Mouse (Mus musculus) effector memory CD4-positive, alpha-beta T cell, adult 7 months (primary cell): ENCODE results near the gene Olfr1168. TPM values are rescaled to one million over a fixed set of nuclear protein-coding genes. Genes with fewer than 3 reads are reported as not detected.

Experiments used
- polyA plus RNA-seq: library from polyadenylated mRNA; unstranded; fragments of 100-300 nt; shearing (Covaris generic); gene quantifications from one replicate; pipeline ENCODE4 v1.2.1, GENCODE M21; 2017

Olfr1168 gene
- polyA plus RNA-seq, result not detected

DNA sequence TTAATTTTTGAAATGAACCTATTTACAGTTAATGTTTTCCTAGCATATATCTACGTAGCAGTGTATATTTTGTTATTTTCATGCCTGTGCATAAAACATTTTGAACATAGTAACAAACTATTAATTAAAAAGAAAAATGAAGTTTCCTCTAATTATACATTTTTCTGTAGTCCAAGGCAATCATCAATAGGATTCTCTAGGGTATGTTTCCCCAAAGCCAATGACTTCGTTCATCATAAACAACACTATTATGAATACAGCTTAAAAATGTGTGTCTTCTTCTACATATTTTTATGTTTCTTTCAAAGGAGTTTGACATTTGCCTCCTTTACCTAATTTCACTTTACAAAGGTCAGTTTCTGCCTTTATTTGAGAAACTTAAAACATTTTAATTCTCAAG lies at the start of gene Olfr1168:
Gene Olfr1168, plus strand, starts transcription at position 301 of the 400 bp plus-strand sequence.

DNA sequence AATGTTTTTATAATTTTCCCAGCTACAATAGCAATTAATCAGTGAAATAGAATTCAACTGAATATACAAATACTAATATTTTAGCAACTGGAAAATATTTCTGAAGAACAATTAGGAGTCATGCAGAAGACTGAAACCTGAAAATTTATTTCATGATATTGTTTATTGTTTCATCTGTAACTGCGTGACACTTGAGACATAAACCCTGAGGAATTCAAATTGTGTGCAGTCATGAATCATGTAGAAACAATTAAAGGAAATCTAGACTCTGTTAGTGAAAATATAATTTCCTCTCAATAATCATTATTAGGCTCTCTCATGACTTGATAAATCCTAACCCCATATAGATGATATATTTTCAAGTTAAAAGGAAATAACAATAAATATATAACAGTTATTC lies 26.6 kb upstream of the Olfr1168 start, which contains the start of gene Olfr1167:
Gene Olfr1167, minus strand, starts transcription at position 101 of the 400 bp plus-strand sequence.

DNA sequence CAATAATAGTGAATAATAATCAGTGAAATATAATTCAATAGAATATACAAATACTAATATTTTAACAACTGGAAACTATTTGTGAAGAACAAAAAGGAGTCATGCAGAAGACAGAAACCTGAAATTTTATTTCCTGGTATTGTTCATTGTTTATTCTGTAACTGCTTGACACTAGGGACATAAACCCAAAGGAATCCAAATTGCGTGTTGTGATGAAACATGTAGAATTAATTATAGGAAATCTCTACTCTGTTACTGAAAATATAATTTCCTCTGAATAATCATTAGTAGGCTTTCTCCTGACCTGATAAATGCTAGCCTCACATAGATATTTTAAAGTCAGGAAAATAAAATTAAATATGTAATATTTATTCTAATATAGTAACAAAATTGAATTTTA lies 46.6 kb downstream of the Olfr1168 start, which contains the start of gene Olfr1170:
Gene Olfr1170, minus strand, starts transcription at position 101 of the 400 bp plus-strand sequence.

Other genes with a start within 250 kb of the Olfr1168 start
- gene Olfr1155, start 236.7 kb upstream of the Olfr1168 start, polyA plus RNA-seq, result not detected
- gene Olfr1156, start 228.8 kb upstream of the Olfr1168 start, polyA plus RNA-seq, result 0.20 TPM
- not detected for gene Olfr1157, start 213.6 kb upstream of the Olfr1168 start, polyA plus RNA-seq
- not detected for gene Olfr74, start 207.2 kb upstream of the Olfr1168 start, polyA plus RNA-seq
- not detected for gene Olfr1158, start 191.8 kb upstream of the Olfr1168 start, polyA plus RNA-seq
- gene Olfr1160, start 173.6 kb upstream of the Olfr1168 start, polyA plus RNA-seq, result 0.16 TPM
- gene Olfr1161, start 159.1 kb upstream of the Olfr1168 start, polyA plus RNA-seq, result not detected
- gene Olfr73, start 144.2 kb upstream of the Olfr1168 start, polyA plus RNA-seq, result not detected
- gene Olfr1162, start 130.8 kb upstream of the Olfr1168 start, polyA plus RNA-seq, result 0.10 TPM
- gene Olfr1163, start 110.0 kb upstream of the Olfr1168 start, polyA plus RNA-seq, result not detected
- not detected for gene Olfr1164, start 87.9 kb upstream of the Olfr1168 start, polyA plus RNA-seq
- not detected for gene Olfr1166, start 53.6 kb upstream of the Olfr1168 start, polyA plus RNA-seq
- not detected for gene Olfr1167, start 26.7 kb upstream of the Olfr1168 start, polyA plus RNA-seq
- not detected for gene Olfr1170, start 46.5 kb downstream of the Olfr1168 start, polyA plus RNA-seq
- 0.10 TPM for gene Olfr1173, start 98.0 kb downstream of the Olfr1168 start, polyA plus RNA-seq
- not detected for gene Olfr1174-ps, start 133.3 kb downstream of the Olfr1168 start, polyA plus RNA-seq
- gene Olfr1175-ps, start 145.3 kb downstream of the Olfr1168 start, polyA plus RNA-seq, result 0.09 TPM
- gene Olfr1176, start 154.8 kb downstream of the Olfr1168 start, polyA plus RNA-seq, result not detected
- gene Olfr1177-ps, start 164.6 kb downstream of the Olfr1168 start, polyA plus RNA-seq, result not detected
- 0.06 TPM for gene Olfr1178, start 205.2 kb downstream of the Olfr1168 start, polyA plus RNA-seq
- gene Olfr1179, start 224.6 kb downstream of the Olfr1168 start, polyA plus RNA-seq, result not detected
- not detected for gene Olfr1180, start 237.3 kb downstream of the Olfr1168 start, polyA plus RNA-seq
- not detected for gene Olfr1181, start 244.3 kb downstream of the Olfr1168 start, polyA plus RNA-seq